Mouse (Mus musculus) embryonic fibroblast, embryonic 13.5 days (primary cell): ENCODE measurements at regions not wholly inside any gene's neighbourhood (a gene's known extent, or its start where the extent isn't known, plus 50 kb on each side); places are given as distances from the start of the nearest gene placed in this dataset.

Experiments used
- H3K27ac ChIP-seq: 2 replicates; pipeline ENCODE4 v1.5.1; 2012; ENCODE audit warnings: low read length, control low read depth, inconsistent platforms; ENCODE audit not compliant: insufficient read depth
- H3K4me1 ChIP-seq: 2 replicates; pipeline ENCODE4 v1.6.1; 2011; ENCODE audit warnings: low read length; ENCODE audit not compliant: control insufficient read depth, insufficient read depth
- H3K4me3 ChIP-seq: 2 replicates; pipeline ENCODE4 v1.5.1; 2011; ENCODE audit warnings: mild to moderate bottlenecking, control low read depth, low read length; ENCODE audit not compliant: insufficient read depth
- CTCF ChIP-seq: IDR thresholded peaks from 2 replicates; pipeline ENCODE4 v1.5.1; 2011; ENCODE audit warnings: mild to moderate bottlenecking, control low read depth, low read length, moderate library complexity, borderline replicate concordance; ENCODE audit not compliant: insufficient read depth
- POLR2A ChIP-seq: IDR thresholded peaks from 2 replicates; pipeline ENCODE4 v1.6.1; 2011; ENCODE audit warnings: low read depth, mild to moderate bottlenecking, control low read depth, low read length, moderate library complexity

GRCm38 (mm10) chr13:11181191-11181590, 820.5 kb upstream of the Chrm3 start:
- no peak overlapping the region for H3K27ac ChIP-seq
- H3K4me3 ChIP-seq, result no peak overlapping the region
- TF ChIP-seq POLR2A (no peak), CTCF (no peak)
- no peaks in the 10 kb centered on the region for H3K4me1 ChIP-seq

- Histone ChIP-seq H3K4me1 (no peaks in the 10 kb centered on the region), H3K4me3 (no peak overlapping the region), H3K27ac (no peak overlapping the region)
- no peak for TF ChIP-seq POLR2A
- no peak for TF ChIP-seq CTCF
Measured at GRCm38 (mm10) chr13:11180356-11180755, 819.7 kb upstream of the Chrm3 start.

- Histone ChIP-seq H3K4me3 (no peak overlapping the region), H3K4me1 (no peaks in the 10 kb centered on the region), H3K27ac (no peak overlapping the region)
- TF ChIP-seq POLR2A (no peak), CTCF (no peak)
Measured at GRCm38 (mm10) chr13:11178586-11178985, 817.9 kb upstream of the Chrm3 start.

GRCm38 (mm10) chr13:11177642-11178420, 817.2 kb upstream of the Chrm3 start:
- no peaks in the 10 kb centered on the region for H3K4me1 ChIP-seq
- no peak overlapping the region for H3K4me3 ChIP-seq
- TF ChIP-seq POLR2A, result no peak
- no peak for TF ChIP-seq CTCF
- H3K27ac ChIP-seq, result no peak overlapping the region

GRCm38 (mm10) chr13:11167115-11167514, 806.5 kb upstream of the Chrm3 start:
- Histone ChIP-seq H3K27ac (no peak overlapping the region), H3K4me3 (no peak overlapping the region), H3K4me1 (no peaks in the 10 kb centered on the region)
- TF ChIP-seq CTCF, result no peak
- no peak for TF ChIP-seq POLR2A

GRCm38 (mm10) chr13:11164130-11164529, 803.5 kb upstream of the Chrm3 start:
- Histone ChIP-seq H3K4me1 (no peaks in the 10 kb centered on the region), H3K4me3 (no peak overlapping the region), H3K27ac (no peak overlapping the region)
- no peak for TF ChIP-seq POLR2A

GRCm38 (mm10) chr13:11147268-11147667, 786.6 kb upstream of the Chrm3 start:
- Histone ChIP-seq H3K4me1 (no peaks in the 10 kb centered on the region), H3K4me3 (no peak overlapping the region), H3K27ac (no peak overlapping the region)
- TF ChIP-seq POLR2A (no peak), CTCF (no peak)

- TF ChIP-seq CTCF (no peak), POLR2A (no peak)
- H3K4me1 ChIP-seq, result no peaks in the 10 kb centered on the region
- H3K4me3 ChIP-seq, result no peak overlapping the region
- H3K27ac ChIP-seq, result no peak overlapping the region
Measured at GRCm38 (mm10) chr13:11107693-11108092, 747.0 kb upstream of the Chrm3 start.

GRCm38 (mm10) chr13:11106426-11106825, 745.8 kb upstream of the Chrm3 start:
- Histone ChIP-seq H3K4me3 (no peak overlapping the region), H3K27ac (no peak overlapping the region), H3K4me1 (no peaks in the 10 kb centered on the region)
- TF ChIP-seq POLR2A (no peak), CTCF (no peak)

GRCm38 (mm10) chr13:11105571-11105970, 744.9 kb upstream of the Chrm3 start:
- Histone ChIP-seq H3K4me3 (no peak overlapping the region), H3K27ac (no peak overlapping the region), H3K4me1 (no peaks in the 10 kb centered on the region)
- no peak for TF ChIP-seq CTCF
- no peak for TF ChIP-seq POLR2A

GRCm38 (mm10) chr13:11099586-11099950, 738.9 kb upstream of the Chrm3 start:
- no peaks in the 10 kb centered on the region for H3K4me1 ChIP-seq
- no peak overlapping the region for H3K4me3 ChIP-seq
- H3K27ac ChIP-seq, result no peak overlapping the region
- TF ChIP-seq POLR2A (no peak), CTCF (no peak)
